ENCODE assay signal across 8 mouse cellular contexts in the genomic region with DNA sequence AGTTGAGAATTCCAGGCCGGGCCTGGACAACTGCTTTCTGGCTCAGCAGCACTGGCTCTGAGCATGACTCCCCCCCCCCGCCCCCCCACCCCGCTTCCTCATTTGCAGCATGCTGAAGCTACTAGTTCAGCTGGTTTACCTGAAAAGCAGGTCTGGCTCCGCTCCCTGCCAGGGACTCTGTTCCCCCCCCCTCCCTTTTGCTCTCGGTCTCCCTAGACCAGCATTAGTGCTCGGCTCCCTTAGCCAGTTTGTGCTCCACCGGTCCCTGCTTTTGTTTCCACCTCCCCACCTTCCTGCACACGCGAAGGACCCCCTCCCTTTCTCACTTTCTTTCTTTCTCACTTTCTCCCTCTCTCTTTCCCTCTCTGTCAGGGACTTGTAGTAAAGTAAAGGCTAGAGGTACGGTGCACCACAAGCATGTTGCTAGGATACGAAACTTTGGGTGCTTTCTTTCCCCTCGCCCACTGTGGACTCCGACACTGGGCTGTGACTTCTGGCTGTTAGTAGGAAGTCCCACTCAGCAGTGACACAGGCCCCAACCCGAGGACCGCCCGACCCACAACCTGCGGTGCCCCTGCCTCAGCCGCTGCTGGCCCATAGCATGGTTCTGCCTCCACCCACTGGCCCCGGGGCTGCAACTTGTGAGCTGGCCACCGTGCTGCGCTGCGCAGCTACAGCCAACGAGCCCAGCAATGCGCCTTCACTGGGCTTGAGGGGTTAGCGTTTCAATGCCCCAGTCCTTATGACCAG.
A peak's percentile ranks its signal among the peaks of the same experiment; 100 is the strongest.
DNase-seq lines count a peak whose midpoint lies in the region; ATAC-seq lines count a peak whose summit lies in the region.

No protein-coding gene starts in this region.

- H3K9ac ChIP-seq in lung, embryonic 16.5 days (ENCODE audit: low read length): peak overlapping the region; percentile 13; the same call in 1 of the 2 replicates
- peak overlapping the region; percentile 42; the same call in 1 of the 2 replicates for H3K9ac ChIP-seq in embryonic facial prominence, embryonic 14.5 days (ENCODE audit: low read depth, low read length)
- H3K9ac ChIP-seq in hindbrain, embryonic 15.5 days: no peak overlapping the region
- peak overlapping the region; percentile 27; the same call in 1 of the 2 replicates for H3K9ac ChIP-seq in midbrain, embryonic 11.5 days (ENCODE audit: low read length)

- no peaks in the 10 kb centered on the region; the same call in 1 of the 2 replicates for H3K4me1 ChIP-seq in lung, embryonic 16.5 days (replicated peaks; ENCODE audit: control insufficient read depth, insufficient read depth, low read length)
- no peaks in the 10 kb centered on the region for H3K4me1 ChIP-seq in embryonic facial prominence, embryonic 14.5 days (ENCODE audit: control insufficient read depth, insufficient read depth, low read length)
- H3K4me1 ChIP-seq in hindbrain, embryonic 15.5 days (replicated peaks): 0 out of 2 replicates have a peak, but pooled peaks cover 6% of the 10 kb centered on the region
- 0 out of 2 replicates have a peak, but pooled peaks cover 3% of the 10 kb centered on the region for H3K4me1 ChIP-seq in midbrain, embryonic 11.5 days (ENCODE audit: control insufficient read depth, insufficient read depth, low read length)

- H3K27ac ChIP-seq in lung, embryonic 16.5 days (ENCODE audit: low read length): no peak overlapping the region
- no peak overlapping the region for H3K27ac ChIP-seq in embryonic facial prominence, embryonic 14.5 days (replicated peaks; ENCODE audit: low read depth, low read length)
- no peak overlapping the region for H3K27ac ChIP-seq in hindbrain, embryonic 15.5 days (replicated peaks)
- H3K27ac ChIP-seq in midbrain, embryonic 11.5 days (ENCODE audit: low read depth, low read length): no peak overlapping the region

- peak overlapping the region; percentile 51 for H3K4me2 ChIP-seq in lung, embryonic 16.5 days (ENCODE audit: low read depth, low read length)
- H3K4me2 ChIP-seq in embryonic facial prominence, embryonic 14.5 days (ENCODE audit: low read depth, low read length): peak overlapping the region; percentile 58
- peak overlapping the region; percentile 48 for H3K4me2 ChIP-seq in hindbrain, embryonic 15.5 days
- peak overlapping the region; percentile 48 for H3K4me2 ChIP-seq in midbrain, embryonic 11.5 days

- ATAC-seq in lung, embryonic 16.5 days (ENCODE audit: low read depth): peak; percentile 73
- ATAC-seq in embryonic facial prominence, embryonic 14.5 days (ENCODE audit: low read depth): peak; percentile 73
- peak; percentile 65 for ATAC-seq in hindbrain, embryonic 15.5 days (ENCODE audit: low FRiP score, low read depth)
- peak; percentile 84 for ATAC-seq in midbrain, embryonic 11.5 days (ENCODE audit: low FRiP score)
- ATAC-seq in frontal cortex, adult (ENCODE audit: low TSS enrichment): no peak

- H3K9me3 ChIP-seq in lung, embryonic 16.5 days (ENCODE audit: control insufficient read depth, low read length): no peaks in the 10 kb centered on the region
- H3K9me3 ChIP-seq in embryonic facial prominence, embryonic 14.5 days (ENCODE audit: control insufficient read depth, low read length): no peaks in the 10 kb centered on the region
- no peaks in the 10 kb centered on the region for H3K9me3 ChIP-seq in hindbrain, embryonic 15.5 days
- no peaks in the 10 kb centered on the region for H3K9me3 ChIP-seq in midbrain, embryonic 11.5 days (ENCODE audit: control insufficient read depth, low read length)

- WGBS in lung, embryonic 16.5 days: 16% methylated on average over 24 of the region's 25 CpGs
- 13% methylated on average over 23 of the region's 25 CpGs for WGBS in embryonic facial prominence, embryonic 14.5 days
- 14% methylated on average over 25 of the region's 25 CpGs for WGBS in hindbrain, embryonic 15.5 days
- 15% methylated on average over 25 of the region's 25 CpGs for WGBS in midbrain, embryonic 11.5 days

- H3K36me3 ChIP-seq in lung, embryonic 16.5 days (ENCODE audit: control insufficient read depth, insufficient read depth, low read length): no peaks in the 10 kb centered on the region
- H3K36me3 ChIP-seq in embryonic facial prominence, embryonic 14.5 days (ENCODE audit: control insufficient read depth, insufficient read depth, low read length): no peaks in the 10 kb centered on the region
- H3K36me3 ChIP-seq in hindbrain, embryonic 15.5 days: no peaks in the 10 kb centered on the region
- no peaks in the 10 kb centered on the region for H3K36me3 ChIP-seq in midbrain, embryonic 11.5 days (ENCODE audit: control insufficient read depth, insufficient read depth, low read length)

- no peak for DNase-seq in lung, postnatal 10 days
- peak; percentile 65 for DNase-seq in embryonic facial prominence, embryonic 14.5 days (ENCODE audit: low spot score)
- DNase-seq in midbrain, embryonic 11.5 days (ENCODE audit: low spot score, missing footprints): peak; percentile 85
- DNase-seq in layer of hippocampus, adult 8-10 months (ENCODE audit: low spot score in 2 of 2): no peak
- DNase-seq in layer of hippocampus, postnatal 10 days (ENCODE audit: low spot score in 2 of 2): no peak

- peak overlapping the region; percentile 26 for H3K4me3 ChIP-seq in lung, embryonic 16.5 days (ENCODE audit: low read length)
- H3K4me3 ChIP-seq in embryonic facial prominence, embryonic 14.5 days (ENCODE audit: low read depth, low read length): peak overlapping the region; percentile 26
- peak overlapping the region; percentile 19; the same call in 1 of the 2 replicates for H3K4me3 ChIP-seq in hindbrain, embryonic 15.5 days
- peak overlapping the region; percentile 13; the same call in 1 of the 2 replicates for H3K4me3 ChIP-seq in midbrain, embryonic 11.5 days (ENCODE audit: low read depth, low read length)

- H3K27me3 ChIP-seq in lung, embryonic 16.5 days (ENCODE audit: control insufficient read depth, insufficient read depth, low read depth, low read length): no peaks in the 10 kb centered on the region
- H3K27me3 ChIP-seq in embryonic facial prominence, embryonic 14.5 days (replicated peaks; ENCODE audit: control insufficient read depth, insufficient read depth, low read length): no peaks in the 10 kb centered on the region
- no peaks in the 10 kb centered on the region for H3K27me3 ChIP-seq in hindbrain, embryonic 15.5 days
- H3K27me3 ChIP-seq in midbrain, embryonic 11.5 days (ENCODE audit: control insufficient read depth, insufficient read depth, low read length): no peaks in the 10 kb centered on the region; the same call in 1 of the 2 replicates

Comparison
In these comparisons a context has a peak if more than half of its experiments do, and no peak if none do; other contexts are left out.
1. DNase-seq: peak in embryonic facial prominence, embryonic 14.5 days (single experiment) and midbrain, embryonic 11.5 days (single experiment); none in lung, postnatal 10 days (single experiment), layer of hippocampus, adult 8-10 months (0 of 2) and layer of hippocampus, postnatal 10 days (0 of 2).
2. Peak in every context shown above with its lines, with median percentiles within 50 percentile points of each other: H3K4me2 ChIP-seq and H3K4me3 ChIP-seq.